Mouse (Mus musculus) cerebellum, postnatal 10 days (tissue): ENCODE measurements at regions not wholly inside any gene's neighbourhood (a gene's known extent, or its start where the extent isn't known, plus 50 kb on each side); places are given as distances from the start of the nearest gene placed in this dataset.

ENCODE experiments used
- DNase-seq, 2 experiments: peaks; one replicate each; pipeline ENCODE4 v3.0.0; 2021; ENCODE audit warnings: mixed read lengths in 2 of 2

DNA sequence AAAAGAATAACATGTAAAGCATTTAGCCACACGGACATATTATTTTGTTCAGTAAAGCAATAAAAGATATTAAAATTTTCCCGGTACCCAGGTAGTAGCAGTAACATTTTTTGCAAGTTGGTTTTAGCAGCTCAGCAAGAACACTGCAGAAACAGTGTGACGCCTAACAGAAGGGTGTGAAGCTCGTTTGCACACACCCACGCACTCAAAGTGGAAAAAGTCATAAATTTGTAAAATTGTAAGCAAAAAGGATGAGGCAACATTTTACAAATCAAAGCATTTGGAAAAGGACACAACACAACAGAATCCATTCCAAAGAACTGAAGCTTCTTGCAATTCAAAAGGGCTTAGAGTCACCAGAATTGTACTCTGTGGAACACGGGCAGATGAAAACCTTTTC lies 1053.6 kb upstream of the Celf2 start:
- DNase-seq: no peak

DNA sequence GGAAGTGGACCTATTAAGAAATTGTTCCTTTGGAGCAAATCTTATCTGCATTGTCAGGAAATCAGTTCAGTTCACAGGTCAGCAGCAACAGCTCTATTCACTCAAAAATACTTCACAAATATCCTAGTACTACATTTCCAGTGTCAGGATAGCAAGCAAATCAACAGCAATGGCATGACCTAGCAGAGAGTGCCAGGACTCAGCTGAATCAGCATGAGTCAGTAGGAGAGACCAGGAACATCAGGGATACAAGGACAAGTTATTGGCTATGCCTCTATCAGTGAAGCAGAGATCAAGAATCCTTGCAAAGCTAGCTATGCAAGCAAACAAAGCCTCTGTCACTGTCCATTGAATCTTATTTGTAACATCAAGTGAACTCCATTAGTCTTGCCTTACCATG lies 1036.8 kb upstream of the Celf2 start:
- DNase-seq: no peak

DNA sequence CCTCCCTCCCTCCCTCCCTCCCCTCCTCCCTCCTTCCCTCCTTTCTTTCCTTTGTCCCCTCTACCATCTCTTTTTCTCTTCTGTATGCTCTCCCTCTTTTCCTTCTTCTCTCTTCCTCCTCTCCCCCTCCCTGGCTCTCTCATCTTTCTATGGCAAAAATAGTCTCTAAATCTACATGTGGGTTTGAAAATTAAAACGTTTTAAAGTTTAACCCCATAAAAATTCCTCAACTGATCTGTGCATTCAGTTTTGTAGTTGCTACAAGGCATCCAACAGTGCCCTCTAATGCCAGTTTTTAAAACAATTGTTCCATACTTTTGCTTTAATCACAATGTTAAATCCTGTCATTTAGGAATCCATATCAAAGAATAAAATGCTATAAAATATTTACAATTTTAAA lies 1027.5 kb upstream of the Celf2 start:
- peak; percentile 6 to 15 for DNase-seq

DNA sequence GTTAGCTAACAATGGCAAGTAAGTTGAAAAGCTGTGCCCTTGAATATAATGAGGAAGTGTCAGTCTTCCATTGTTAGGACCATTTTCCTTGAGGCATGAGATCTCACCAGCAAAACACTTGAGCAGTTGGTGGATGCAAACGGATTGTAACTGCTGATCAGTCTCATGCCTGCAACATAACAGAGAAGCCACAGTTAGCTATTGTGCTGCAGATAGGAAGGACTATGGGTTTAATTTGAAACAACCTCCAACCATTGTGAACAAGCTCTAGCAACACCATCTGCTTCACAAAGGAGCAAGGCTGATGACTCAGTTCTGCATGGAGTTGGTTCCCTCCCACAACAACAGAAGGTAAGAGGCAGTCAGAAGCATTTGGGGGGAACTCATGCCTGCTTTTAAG lies 989.1 kb upstream of the Celf2 start:
- DNase-seq: peak in 1 of 2 experiments; percentile 4

DNA sequence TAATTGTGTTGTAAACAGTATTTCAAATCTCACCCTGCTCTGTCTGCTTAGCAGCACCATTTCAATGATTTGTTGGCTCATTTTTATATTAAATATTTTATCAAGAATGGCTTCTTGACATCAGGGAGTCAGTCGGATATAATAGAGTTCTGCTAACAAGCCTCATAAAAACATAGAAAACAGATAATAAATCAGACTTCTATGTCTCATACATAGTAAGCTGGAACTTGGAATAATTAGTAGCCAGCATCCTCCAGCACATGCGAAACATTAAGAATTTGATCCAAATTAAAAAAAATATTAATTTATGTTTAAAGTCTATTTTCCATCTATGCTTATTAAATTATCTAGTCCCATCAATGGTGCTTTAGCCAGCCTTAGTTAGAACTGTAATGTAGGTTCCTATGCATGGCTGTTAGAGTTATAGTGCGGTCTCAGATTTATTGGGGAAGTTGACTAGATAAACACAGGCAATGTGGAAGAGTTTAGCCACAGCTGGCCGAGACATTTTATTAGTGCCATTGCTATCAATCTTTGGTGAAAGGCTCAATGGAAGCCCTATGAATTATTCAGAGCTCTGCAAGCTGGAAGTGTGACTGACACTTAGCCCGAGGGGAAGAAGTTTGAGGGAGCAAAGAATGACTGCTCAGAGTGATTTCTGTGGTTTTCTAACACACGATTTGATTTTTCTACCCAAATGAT lies 968.6 kb upstream of the Celf2 start:
- no peak for DNase-seq

DNA sequence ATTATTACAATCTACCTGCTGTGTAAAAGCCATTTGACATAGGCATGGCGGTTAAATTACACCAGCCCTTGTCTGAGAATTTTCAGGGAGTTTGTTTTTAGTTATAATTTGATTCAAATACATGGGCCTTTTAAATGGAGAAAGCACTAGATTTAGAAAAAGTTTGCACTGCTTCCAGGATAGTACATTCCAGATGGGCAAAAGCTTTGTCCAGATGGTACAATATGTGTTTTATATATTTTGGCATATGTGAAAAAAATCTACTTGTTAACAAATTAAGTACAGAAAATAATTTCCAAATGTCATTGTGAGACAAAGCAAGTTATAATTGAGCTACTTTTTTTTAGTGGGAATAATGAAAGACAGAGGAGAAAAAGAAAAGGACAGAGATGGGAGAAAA lies 961.2 kb upstream of the Celf2 start:
- DNase-seq: no peak

DNA sequence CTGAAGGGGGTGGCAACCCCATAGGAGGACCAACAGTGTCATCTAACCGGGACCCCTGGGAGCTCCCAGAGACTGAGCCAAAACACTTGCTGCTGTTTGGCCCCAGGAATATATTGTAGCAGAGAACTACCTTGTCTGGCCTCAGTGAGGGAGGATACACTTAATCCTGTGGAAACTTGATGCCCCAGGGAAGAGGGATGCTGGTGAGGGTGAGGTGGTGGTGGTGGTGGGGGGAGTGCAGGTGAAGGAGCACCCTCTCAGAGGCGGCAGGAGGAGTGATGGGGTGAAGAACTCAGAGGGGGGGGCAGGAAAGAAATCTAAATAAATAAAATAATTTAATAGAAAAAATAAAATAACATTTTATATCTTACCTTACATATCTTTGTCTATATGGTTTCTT lies 959.6 kb upstream of the Celf2 start:
- no peak for DNase-seq

DNA sequence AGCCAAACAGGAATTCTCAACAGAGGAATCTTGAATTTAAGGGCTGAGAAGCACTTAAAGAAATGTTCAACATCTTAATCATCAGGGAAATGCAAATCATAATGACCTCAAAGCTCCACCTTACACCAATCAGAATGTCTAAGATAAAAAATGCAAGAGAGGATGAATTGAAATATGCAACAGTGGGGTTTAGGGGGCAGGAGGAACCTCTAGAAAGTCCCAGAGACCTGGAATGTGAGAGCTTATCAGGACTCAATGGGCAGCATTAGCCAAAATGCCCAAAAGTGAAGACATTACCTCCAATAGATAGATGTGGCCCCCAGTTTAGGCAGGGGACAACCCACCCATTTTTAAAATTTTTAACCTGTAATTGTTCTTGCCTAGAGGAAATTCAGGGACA lies 959.0 kb upstream of the Celf2 start:
- no peak for DNase-seq

DNA sequence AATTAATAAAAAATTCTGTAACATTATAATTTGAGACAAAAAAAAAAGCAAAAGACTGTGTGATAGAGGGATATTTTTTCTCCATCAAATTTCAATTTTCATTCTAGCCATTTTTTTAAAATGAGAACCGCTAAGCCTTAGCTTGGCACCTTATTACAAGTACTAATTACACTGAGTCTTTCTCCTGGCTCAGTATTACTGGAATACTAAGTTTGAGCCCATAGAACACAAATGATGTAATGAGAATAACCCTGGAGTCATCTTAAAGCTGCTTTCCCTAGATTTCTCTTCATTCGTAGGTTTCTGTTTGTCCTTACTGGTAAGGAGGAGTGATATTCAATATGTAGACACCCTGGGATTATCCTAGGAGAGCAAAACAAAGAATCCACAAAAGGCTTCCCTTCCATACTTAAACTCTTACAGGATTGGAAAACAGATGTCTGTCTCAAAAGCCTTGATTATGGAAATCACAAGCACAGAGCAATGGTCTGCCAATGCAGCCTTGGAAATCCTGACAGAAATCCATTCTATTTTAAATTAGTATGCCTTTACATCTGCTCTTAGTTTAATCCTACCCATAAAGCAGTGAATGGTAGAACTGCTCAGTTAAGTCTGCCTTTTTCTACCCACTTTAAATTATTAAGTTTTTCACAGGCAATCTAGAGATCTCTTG lies 958.3 kb upstream of the Celf2 start:
- DNase-seq: no peak

DNA sequence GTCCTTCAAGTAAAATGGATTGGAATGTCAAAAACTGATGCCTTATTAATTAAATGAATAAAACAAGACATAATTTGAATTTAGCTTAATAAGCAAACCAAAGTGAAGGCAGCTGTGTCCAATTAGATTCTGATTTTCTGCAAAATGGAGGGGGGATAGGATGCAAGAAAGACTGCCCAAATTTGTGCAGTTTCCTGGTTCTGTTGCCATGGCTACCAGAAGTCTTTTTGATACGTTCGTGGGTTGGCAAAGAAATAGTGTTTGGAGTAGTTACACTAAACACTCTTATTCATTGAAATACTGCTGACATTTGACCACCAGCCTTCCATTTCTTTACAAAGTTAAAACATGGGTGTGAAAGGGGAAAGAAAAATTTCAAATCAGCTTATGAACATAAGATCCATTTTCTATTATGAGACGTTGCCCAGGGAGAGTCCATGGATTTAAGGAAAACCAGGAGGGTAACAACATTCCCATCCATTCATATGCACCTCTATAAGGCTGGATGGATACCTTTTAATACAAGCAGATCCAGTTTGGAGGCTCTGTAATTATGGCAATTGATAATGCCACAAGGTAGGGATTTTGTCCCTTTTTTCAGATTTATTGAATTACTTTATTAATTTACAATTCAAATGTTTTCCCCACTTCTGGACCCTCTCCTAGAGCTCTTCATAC lies 943.3 kb upstream of the Celf2 start:
- peak in 1 of 2 experiments; percentile 18 for DNase-seq

DNA sequence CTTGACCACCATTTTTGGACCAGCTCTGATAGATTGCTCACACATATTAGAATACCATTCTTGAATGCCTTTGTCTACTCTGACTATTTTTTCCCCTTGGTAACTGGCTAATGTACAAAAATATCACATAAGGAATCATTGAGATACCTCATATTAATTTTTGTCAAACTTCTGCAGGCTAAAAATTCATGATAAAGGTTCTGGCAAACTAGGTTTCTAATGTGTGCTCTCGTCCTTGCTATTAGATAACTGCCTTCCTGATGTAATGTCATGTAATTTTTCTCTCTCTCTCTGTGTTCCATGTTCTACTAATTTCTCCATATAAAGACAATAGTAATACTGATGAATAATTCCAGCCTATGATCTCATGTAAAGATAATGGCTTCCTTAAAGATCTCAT lies 931.9 kb upstream of the Celf2 start:
- no peak for DNase-seq

DNA sequence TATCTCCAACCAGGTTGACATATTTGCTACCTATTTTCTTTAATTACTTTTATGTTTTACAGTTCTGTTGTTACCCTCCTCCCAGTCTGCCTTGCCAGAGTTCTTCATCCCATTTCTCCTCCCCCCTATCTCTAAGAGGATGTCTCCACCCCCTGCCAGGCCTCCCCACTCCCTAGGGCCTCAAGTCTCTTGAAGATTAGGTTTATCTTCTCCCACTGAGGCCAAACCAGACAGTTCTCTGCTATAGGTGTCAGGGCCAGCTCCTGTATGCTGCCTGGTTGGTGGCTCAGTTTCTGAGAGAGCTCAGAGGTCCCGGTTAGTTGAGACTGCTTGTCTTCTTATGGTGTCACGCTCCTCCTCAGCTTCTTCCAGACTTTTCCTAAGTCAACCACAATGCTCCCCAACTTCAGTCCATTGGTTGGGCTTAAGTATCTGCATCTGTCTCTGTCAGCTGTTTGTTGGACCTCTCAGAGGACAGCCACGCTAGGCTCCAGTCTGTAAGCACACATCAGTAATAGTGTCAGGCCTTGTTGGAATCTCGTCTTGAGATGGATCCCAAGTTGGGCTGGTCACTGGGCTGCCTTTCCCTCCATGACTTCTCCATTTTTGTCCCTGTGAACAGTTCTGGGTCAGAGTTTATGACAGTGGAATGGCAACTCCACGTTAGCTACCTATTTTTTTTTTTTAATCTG lies 920.4 kb upstream of the Celf2 start:
- no peak for DNase-seq

DNA sequence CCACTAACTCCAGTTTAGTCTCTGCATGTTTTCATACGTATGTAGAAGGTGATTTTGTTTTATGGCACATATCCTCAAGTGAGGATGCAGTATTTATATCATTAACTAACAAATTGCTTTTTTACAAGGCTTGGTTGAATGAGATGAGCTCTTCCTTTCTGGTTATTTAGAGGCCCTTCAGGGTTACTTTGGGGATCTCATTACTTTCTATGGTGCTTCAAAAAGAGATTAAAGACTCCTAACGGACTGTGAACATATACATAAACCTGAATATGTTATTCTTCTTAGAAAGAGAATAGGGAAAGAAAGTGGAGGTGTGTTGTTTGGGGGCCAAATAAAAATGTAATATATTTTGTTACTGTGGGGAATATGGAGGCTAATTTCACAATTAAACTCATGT lies 918.8 kb upstream of the Celf2 start:
- DNase-seq: no peak

DNA sequence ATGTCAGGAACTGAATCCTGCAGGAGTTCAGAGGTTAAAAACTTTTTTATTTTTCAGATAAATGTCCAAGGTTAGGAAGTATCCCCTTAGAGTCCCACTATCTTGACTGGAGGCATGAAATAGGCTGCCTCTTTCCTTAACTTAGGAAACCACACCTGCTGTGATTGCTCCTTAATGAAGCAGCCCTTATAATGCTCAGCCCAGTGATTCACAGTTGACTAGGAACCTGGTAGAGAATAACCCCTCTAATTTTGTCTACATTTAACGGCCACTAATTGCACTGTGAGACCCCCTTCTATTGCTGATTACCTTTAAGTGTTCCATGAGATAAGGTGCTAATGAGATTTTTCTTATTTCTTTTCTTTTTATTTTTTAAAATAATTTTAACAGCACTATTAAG lies 918.4 kb upstream of the Celf2 start:
- no peak for DNase-seq

DNA sequence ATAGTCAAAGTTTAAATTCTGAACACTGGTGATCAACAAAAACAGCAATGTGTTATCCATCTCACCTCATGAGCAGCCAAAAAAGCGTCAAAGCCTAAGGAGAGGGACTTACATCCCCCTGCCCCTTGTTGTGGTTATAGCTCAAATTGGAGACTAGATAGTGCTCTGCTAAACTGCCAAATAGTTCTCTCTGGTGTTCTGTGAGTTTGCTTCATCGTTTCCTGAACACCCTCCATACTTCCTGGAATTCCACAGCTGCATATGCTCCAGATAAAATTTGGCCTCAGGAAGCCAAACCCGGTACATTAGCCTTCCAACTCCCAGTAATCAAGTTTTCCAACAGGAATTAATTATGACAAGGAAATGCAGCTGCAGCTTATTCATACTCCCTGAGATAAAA lies 906.6 kb upstream of the Celf2 start:
- no peak for DNase-seq

DNA sequence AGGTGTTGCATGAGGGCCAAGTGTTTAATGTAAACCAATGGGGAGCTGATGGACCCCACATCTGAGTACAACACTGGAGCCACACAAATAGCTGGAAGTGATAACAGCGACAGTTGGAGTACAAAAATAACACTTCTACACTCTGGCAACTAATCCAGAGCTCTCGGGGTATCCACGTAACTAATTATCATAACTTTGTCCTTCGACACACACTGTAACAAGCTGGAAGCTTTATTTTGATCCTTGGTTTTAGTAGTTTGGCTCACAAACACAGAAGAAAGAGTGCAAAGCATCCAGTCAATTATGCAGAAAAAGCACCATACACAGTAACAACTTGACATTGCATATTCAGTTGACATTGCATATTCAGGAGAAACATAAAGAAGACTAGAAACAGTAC lies 884.8 kb upstream of the Celf2 start:
- DNase-seq: no peak

DNA sequence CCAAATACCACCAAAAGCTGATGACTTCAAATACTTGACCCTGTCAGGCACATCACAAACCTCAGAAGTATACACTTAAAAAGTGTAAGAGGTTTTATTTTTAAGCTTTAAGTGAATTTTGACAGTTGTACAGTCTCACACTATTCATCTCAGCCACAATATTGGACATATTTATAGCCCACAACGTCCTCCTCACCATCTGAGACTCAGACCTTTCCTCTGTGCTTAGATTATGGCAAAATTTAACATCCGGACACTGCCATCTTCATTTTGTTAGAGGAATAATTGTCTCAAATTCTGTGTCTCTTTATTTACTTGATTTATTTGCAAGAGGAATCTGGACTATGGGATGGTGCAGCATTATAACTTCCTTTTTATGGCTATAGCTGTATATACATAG lies 880.2 kb upstream of the Celf2 start:
- no peak for DNase-seq

DNA sequence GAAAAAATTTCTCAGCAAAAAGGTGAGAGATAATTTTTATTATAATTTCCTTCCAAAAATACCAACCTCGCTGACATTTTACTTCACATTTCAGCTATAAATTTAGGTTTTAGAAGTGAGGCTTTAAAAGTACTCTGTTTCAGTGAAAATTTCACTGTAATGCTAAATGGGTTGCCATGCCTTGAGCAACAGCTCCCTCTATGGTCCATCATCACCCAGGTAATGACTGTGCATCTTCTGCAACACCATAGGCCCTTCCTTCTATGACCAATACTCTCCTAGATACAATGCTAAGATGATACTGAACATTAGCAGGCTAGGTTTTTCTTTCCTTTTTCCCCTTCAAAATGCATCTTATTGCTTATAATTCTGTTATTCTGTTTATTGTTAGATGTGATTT lies 870.9 kb upstream of the Celf2 start:
- DNase-seq: peak; percentile 88 to 89

DNA sequence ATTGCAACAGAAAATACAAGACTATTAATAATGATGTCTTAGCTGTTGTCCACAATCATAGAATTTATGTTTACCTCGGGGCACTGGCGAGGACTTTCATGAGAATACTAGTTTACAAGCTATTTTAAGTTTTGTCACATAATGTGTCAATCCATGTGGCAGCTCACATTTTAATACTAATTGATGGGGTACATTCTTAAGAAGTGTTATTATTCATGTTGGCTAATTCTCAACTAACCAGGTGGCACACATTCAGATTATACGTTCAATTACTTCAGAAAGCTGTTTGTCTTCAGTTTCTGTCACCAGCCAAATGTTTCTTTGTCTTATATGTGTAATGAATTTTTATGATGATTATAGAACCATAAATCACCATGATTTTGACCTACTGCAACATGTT lies 870.2 kb upstream of the Celf2 start:
- DNase-seq: peak; percentile 4 to 45

DNA sequence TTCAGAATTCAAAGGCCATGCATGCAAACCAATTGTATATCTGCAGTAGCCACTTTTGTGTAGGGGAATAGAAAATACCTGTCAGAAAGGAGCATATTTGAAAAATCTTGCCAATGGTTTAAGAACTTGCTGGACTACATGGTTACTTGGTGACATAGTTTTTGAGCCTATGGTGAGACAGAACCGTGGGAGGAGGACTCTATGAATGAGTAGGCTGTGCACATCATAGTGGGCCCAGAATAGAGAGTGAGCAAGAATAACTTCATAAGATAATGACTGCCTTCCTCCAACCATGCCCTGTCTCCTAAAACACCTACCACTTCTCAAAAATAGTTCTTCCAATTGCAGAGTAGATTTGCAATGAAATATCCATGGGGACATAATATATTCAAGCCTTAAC lies 838.5 kb upstream of the Celf2 start:
- DNase-seq: no peak

DNA sequence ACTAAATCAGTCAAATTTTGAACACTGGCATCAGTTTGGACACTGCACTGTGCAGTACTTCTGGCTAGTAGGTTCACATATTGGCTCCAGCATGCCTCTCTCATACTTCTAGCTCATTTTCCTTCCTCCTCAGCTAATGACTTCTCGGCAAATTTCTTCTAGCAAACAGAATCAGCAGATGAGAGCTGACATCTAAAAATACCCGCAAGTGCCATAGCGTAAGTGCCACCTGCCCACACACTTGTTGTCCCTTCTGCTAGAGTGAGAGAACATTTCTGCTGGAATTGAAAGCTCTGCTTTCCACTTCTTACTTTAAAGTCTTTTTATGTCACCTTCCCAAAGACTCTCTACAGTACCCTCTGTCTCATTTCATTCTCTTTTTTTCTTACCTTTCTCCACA lies 835.4 kb upstream of the Celf2 start:
- DNase-seq: no peak

DNA sequence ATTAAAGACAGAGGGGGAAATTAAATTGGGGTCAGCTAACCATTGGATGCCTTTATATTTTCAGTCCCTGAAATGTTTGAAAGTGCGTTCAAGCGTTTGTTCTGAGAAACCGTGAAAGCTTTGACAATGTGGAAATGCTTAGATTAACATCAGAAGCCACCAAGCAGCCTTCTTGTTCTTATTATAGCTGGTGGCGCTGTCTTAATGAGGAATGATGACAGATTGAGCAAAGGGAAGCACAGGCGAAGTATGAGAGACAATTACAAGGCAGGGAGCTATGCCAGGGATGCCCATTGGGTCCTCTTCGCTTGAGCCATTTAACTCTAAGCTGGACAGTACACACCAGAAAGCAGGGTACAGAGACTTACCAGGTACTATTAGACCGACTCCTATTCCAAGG lies 828.9 kb upstream of the Celf2 start:
- peak; percentile 45 to 59 for DNase-seq

DNA sequence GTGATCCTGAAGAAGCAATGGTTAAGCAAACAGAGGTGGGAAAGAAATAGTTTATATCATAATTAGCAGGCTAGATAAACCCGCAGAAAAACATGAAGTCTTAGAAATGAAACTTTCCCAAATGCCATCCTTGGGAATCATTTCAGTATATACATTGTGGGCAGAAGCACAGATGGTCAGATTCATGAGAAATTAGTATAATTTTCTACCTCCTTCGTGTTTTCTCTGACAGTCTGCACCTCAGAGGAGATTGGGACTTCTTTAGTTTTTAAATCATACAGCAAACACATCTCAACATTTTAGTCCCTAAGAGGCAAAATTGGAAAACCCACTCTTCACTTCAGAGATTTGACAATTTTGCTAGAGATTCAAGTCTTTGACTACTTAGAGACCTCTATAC lies 786.6 kb upstream of the Celf2 start:
- no peak for DNase-seq

DNA sequence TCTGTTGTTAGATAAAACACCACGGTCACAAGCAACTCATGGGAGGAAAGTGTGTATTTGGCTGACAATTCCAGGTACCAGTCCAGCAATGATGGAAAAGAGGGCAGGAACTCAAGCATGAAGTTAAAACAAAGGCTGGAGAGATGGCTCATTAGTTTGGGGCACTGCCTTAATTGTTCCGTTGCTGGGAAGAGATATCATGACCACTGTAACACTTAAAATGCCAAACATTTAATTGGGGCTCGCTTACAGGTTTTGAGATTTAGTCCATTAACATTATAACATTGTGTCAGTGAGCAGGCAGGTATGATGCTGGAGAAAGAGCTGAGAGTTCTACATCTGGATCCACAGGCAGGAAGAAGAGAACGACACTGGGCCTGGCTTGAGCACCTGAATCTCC lies 782.0 kb upstream of the Celf2 start:
- DNase-seq: no peak
